In genomic region chr15:81989371-81990062, GRCm38 (mm10) we compare ENCODE assay signal across 8 mouse cellular contexts. TPM values are rescaled to one million over a fixed set of nuclear protein-coding genes. Genes with fewer than 3 reads are reported as not detected.
DNase-seq lines count a peak whose midpoint lies in the region; ATAC-seq and TF ChIP-seq lines count a peak whose summit lies in the region.

No protein-coding gene starts in this region.

- no peaks in the 10 kb centered on the region for H3K9me3 ChIP-seq in heart, embryonic 13.5 days
- no peaks in the 10 kb centered on the region for H3K9me3 ChIP-seq in kidney, postnatal 0 days (replicated peaks; ENCODE audit: low read length)

- WGBS in heart, embryonic 13.5 days = 33% methylated on average over 11 of the region's 11 CpGs
- WGBS in kidney, postnatal 0 days = 43% methylated on average over 11 of the region's 11 CpGs
- WGBS in liver, adult 2 months = 29% methylated on average over 11 of the region's 11 CpGs

- H3K27ac ChIP-seq in heart, embryonic 13.5 days (replicated peaks) = no peak overlapping the region
- no peak overlapping the region for H3K27ac ChIP-seq in kidney, postnatal 0 days
- H3K27ac ChIP-seq in liver, adult 2 months (replicated peaks; ENCODE audit: insufficient read depth, low read depth, low read length) = no peak overlapping the region

- no peaks in the 10 kb centered on the region for H3K27me3 ChIP-seq in heart, embryonic 13.5 days (replicated peaks)
- no peaks in the 10 kb centered on the region for H3K27me3 ChIP-seq in kidney, postnatal 0 days (ENCODE audit: insufficient read depth, low read length)
- H3K27me3 ChIP-seq in liver, adult 2 months (ENCODE audit: control insufficient read depth, insufficient read depth, low read length) = no peaks in the 10 kb centered on the region
- no peaks in the 10 kb centered on the region for H3K27me3 ChIP-seq in myocyte (ENCODE audit: control insufficient read depth, insufficient read depth, insufficient read length)

- TF ChIP-seq CTCF in brain, embryonic 14.5 days (IDR thresholded peaks at IDR 0.05; ENCODE audit: borderline replicate concordance, extremely low read depth, insufficient read depth, insufficient read length) = peak; percentile 88
- peak; percentile 89 for TF ChIP-seq CTCF in kidney, postnatal 0 days (IDR thresholded peaks at IDR 0.05; ENCODE audit: low read depth)
- peak; percentile 89 for TF ChIP-seq CTCF in liver, adult 2 months (IDR thresholded peaks at IDR 0.05; ENCODE audit: low read depth, low read length)

- peaks cover 20% of the 10 kb centered on the region for H3K36me3 ChIP-seq in heart, embryonic 13.5 days
- no peaks in the 10 kb centered on the region for H3K36me3 ChIP-seq in kidney, postnatal 0 days (ENCODE audit: insufficient read depth, low read length)
- H3K36me3 ChIP-seq in liver, adult 2 months (ENCODE audit: control insufficient read depth, insufficient read depth, low read length) = peaks cover 9% of the 10 kb centered on the region
- H3K36me3 ChIP-seq in myocyte (ENCODE audit: control insufficient read depth, insufficient read depth) = peaks cover 5% of the 10 kb centered on the region

- peak overlapping the region; percentile 51; the same call in 1 of the 2 replicates for H3K9ac ChIP-seq in heart, embryonic 13.5 days
- no peak overlapping the region for H3K9ac ChIP-seq in kidney, postnatal 0 days (ENCODE audit: low read depth, low read length)
- H3K9ac ChIP-seq in liver, adult 2 months (ENCODE audit: low read depth, low read length) = no peak overlapping the region

- no peaks in the 10 kb centered on the region for H3K79me2 ChIP-seq in liver, adult 2 months (ENCODE audit: control insufficient read depth, insufficient read depth, low read length)
- no peaks in the 10 kb centered on the region for H3K79me2 ChIP-seq in myocyte (ENCODE audit: control insufficient read depth, insufficient read depth)

- no peak overlapping the region for H3K4me3 ChIP-seq in heart, embryonic 13.5 days
- H3K4me3 ChIP-seq in kidney, postnatal 0 days (replicated peaks; ENCODE audit: low read depth, low read length) = no peak overlapping the region
- H3K4me3 ChIP-seq in liver, adult 2 months (ENCODE audit: insufficient read depth, low read depth, low read length) = no peak overlapping the region
- no peak overlapping the region for H3K4me3 ChIP-seq in myocyte

- H3K4me2 ChIP-seq in heart, embryonic 13.5 days = peak overlapping the region; percentile 23
- H3K4me2 ChIP-seq in kidney, postnatal 0 days (ENCODE audit: low read length) = no peak overlapping the region
- peak overlapping the region; percentile 25 for H3K4me2 ChIP-seq in myocyte (ENCODE audit: low read depth)

- TF ChIP-seq POLR2A in brain, embryonic 14.5 days (IDR thresholded peaks at IDR 0.05; ENCODE audit: borderline replicate concordance, extremely low read depth, insufficient read depth, insufficient read length, poor library complexity, severe bottlenecking) = no peak
- no peak for TF ChIP-seq POLR2A in liver, adult 2 months (IDR thresholded peaks at IDR 0.05; ENCODE audit: extremely low read depth, insufficient read depth, low read length)
- TF ChIP-seq POLR2A in myocyte (IDR thresholded peaks at IDR 0.05; ENCODE audit: insufficient read length, low read depth) = no peak

- H3K4me1 ChIP-seq in heart, embryonic 13.5 days = peaks cover 28% of the 10 kb centered on the region
- H3K4me1 ChIP-seq in kidney, postnatal 0 days (replicated peaks; ENCODE audit: insufficient read depth, low read length) = no peaks in the 10 kb centered on the region
- peaks cover 4% of the 10 kb centered on the region; the same call in 1 of the 2 replicates for H3K4me1 ChIP-seq in liver, adult 2 months (ENCODE audit: control insufficient read depth, insufficient read depth, low read length)

- H3ac ChIP-seq in myocyte (ENCODE audit: control insufficient read depth, insufficient read length) = no peak overlapping the region

- peak; percentile 79 to 82 for DNase-seq in B cell, adult 2 months
- peak; percentile 95 for DNase-seq in brain, embryonic 14.5 days (ENCODE audit: low read depth)
- peak; percentile 96 for DNase-seq in kidney, postnatal 0 days (ENCODE audit: low spot score)
- peak; percentile 84 for DNase-seq in liver, adult 2 months (ENCODE audit: extremely low read depth, low read depth, low spot score)
- DNase-seq in spleen, postnatal 4 days (ENCODE audit: low spot score in 2 of 2) = peak; percentile 81 to 92

- ATAC-seq in erythroid progenitor cell, adult 5-6 weeks (replicated peaks; ENCODE audit: low FRiP score, poor library complexity, severe bottlenecking) = peak; percentile 83
- no peak for ATAC-seq in heart, embryonic 13.5 days (ENCODE audit: extremely low read depth, insufficient number of reproducible peaks, low FRiP score, low TSS enrichment)
- ATAC-seq in kidney, postnatal 0 days (replicated peaks; ENCODE audit: low FRiP score, low read depth) = peak; percentile 80

TF ChIP-seq in myocyte, 11 proteins besides CTCF, POLR2A, EP300 and RAD21:
- TF ChIP-seq E2F4 (IDR thresholded peaks at IDR 0.05; ENCODE audit: insufficient read depth) (no peak), SRF (IDR thresholded peaks at IDR 0.05; ENCODE audit: control insufficient read depth, insufficient read length, low read depth) (no peak), REST (IDR thresholded peaks at IDR 0.05; ENCODE audit: insufficient read depth, insufficient read length) (no peak), MYOD1 (IDR thresholded peaks at IDR 0.05; ENCODE audit: control insufficient read depth in 1 of 3, insufficient read length in 2 of 3, low read depth in 2 of 3) (no peak), USF1 (IDR thresholded peaks at IDR 0.05; ENCODE audit: low read depth) (no peak), MAX (IDR thresholded peaks at IDR 0.05; ENCODE audit: low read depth) (no peak), POLR2AphosphoS2 (IDR thresholded peaks at IDR 0.05; ENCODE audit: insufficient read length, low read depth) (peak; percentile 43), MYOG (IDR thresholded peaks at IDR 0.05; ENCODE audit: control insufficient read depth in 1 of 3, insufficient read depth in 1 of 3, insufficient read length in 2 of 3, low read depth in 2 of 3) (no peak), TCF12 (IDR thresholded peaks at IDR 0.05; ENCODE audit: insufficient read depth, poor library complexity, severe bottlenecking) (no peak)

RNA-seq across cellular contexts. Expression of gene Xrcc6, which starts 1.9 kb away (rescaled TPM):
- polyA plus RNA-seq in brain, embryonic 14.5 days (2012; rRNA removed) = 22.5 and 27.6 TPM in 2 replicates
- total RNA-seq in erythroid progenitor cell, adult 5-6 weeks (2015; ENCODE audit: low replicate concordance) = 64.9 and 89.3 TPM in 2 replicates
- 104 and 112 TPM in 2 replicates for total RNA-seq in erythroid progenitor cell, adult 5-6 weeks (2017; ENCODE audit: low replicate concordance)
- polyA plus RNA-seq in heart, embryonic 13.5 days (2015; fragmentation: Nextera tagmentation; extraction: Ambion mirVana) = 71.3 and 72.9 TPM in 2 replicates
- 45.2 and 53.6 TPM in 2 replicates for polyA plus RNA-seq in kidney, postnatal 0 days (2015; fragmentation: Nextera tagmentation; extraction: Ambion mirVana)
- total RNA-seq in liver, adult 2 months (2014; rRNA removed) = 18.2 and 22.8 TPM in 2 replicates
- 8.5 and 8.9 TPM in 2 replicates for polyA plus RNA-seq in liver, adult 2 months (2012; rRNA removed)
- 46.3 TPM for polyA plus RNA-seq in myocyte (2012; fragmentation: generic; extraction: Trizol)

RNA-seq across cellular contexts. Expression of gene 1700029P11Rik, which starts 9.2 kb away (rescaled TPM):
- polyA plus RNA-seq in brain, embryonic 14.5 days (2012; rRNA removed) = not detected in 2 replicates
- not detected in 2 replicates for total RNA-seq in erythroid progenitor cell, adult 5-6 weeks (2015; ENCODE audit: low replicate concordance)
- not detected in 2 replicates for total RNA-seq in erythroid progenitor cell, adult 5-6 weeks (2017; ENCODE audit: low replicate concordance)
- polyA plus RNA-seq in heart, embryonic 13.5 days (2015; fragmentation: Nextera tagmentation; extraction: Ambion mirVana) = not detected in 2 replicates
- not detected in 2 replicates for polyA plus RNA-seq in kidney, postnatal 0 days (2015; fragmentation: Nextera tagmentation; extraction: Ambion mirVana)
- total RNA-seq in liver, adult 2 months (2014; rRNA removed) = not detected in 2 replicates
- polyA plus RNA-seq in liver, adult 2 months (2012; rRNA removed) = not detected in 2 replicates
- polyA plus RNA-seq in myocyte (2012; fragmentation: generic; extraction: Trizol) = not detected

RNA-seq across cellular contexts. Expression of gene Pmm1, which starts 28.8 kb away (rescaled TPM):
- 75.6 and 78.9 TPM in 2 replicates for polyA plus RNA-seq in brain, embryonic 14.5 days (2012; rRNA removed)
- total RNA-seq in erythroid progenitor cell, adult 5-6 weeks (2015; ENCODE audit: low replicate concordance) = 17.6 and 18.0 TPM in 2 replicates
- total RNA-seq in erythroid progenitor cell, adult 5-6 weeks (2017; ENCODE audit: low replicate concordance) = 9.4 and 14.2 TPM in 2 replicates
- polyA plus RNA-seq in heart, embryonic 13.5 days (2015; fragmentation: Nextera tagmentation; extraction: Ambion mirVana) = 17.9 and 20.2 TPM in 2 replicates
- polyA plus RNA-seq in kidney, postnatal 0 days (2015; fragmentation: Nextera tagmentation; extraction: Ambion mirVana) = 27.1 and 27.8 TPM in 2 replicates
- 3.6 and 3.7 TPM in 2 replicates for total RNA-seq in liver, adult 2 months (2014; rRNA removed)
- polyA plus RNA-seq in liver, adult 2 months (2012; rRNA removed) = 4.9 and 6.8 TPM in 2 replicates
- 104 TPM for polyA plus RNA-seq in myocyte (2012; fragmentation: generic; extraction: Trizol)

RNA-seq across cellular contexts. Expression of gene Desi1, which starts 44.1 kb away (rescaled TPM):
- polyA plus RNA-seq in brain, embryonic 14.5 days (2012; rRNA removed) = 44.4 and 50.1 TPM in 2 replicates
- 21.0 and 34.2 TPM in 2 replicates for total RNA-seq in erythroid progenitor cell, adult 5-6 weeks (2015; ENCODE audit: low replicate concordance)
- total RNA-seq in erythroid progenitor cell, adult 5-6 weeks (2017; ENCODE audit: low replicate concordance) = 7.9 and 10.7 TPM in 2 replicates
- 19.1 and 20.0 TPM in 2 replicates for polyA plus RNA-seq in heart, embryonic 13.5 days (2015; fragmentation: Nextera tagmentation; extraction: Ambion mirVana)
- polyA plus RNA-seq in kidney, postnatal 0 days (2015; fragmentation: Nextera tagmentation; extraction: Ambion mirVana) = 21.1 and 23.3 TPM in 2 replicates
- 6.6 and 10.1 TPM in 2 replicates for total RNA-seq in liver, adult 2 months (2014; rRNA removed)
- 28.7 and 31.1 TPM in 2 replicates for polyA plus RNA-seq in liver, adult 2 months (2012; rRNA removed)
- polyA plus RNA-seq in myocyte (2012; fragmentation: generic; extraction: Trizol) = 47.6 TPM

RNA-seq across cellular contexts. Expression of gene Csdc2, which starts 53.0 kb away (rescaled TPM):
- 89.4 and 128 TPM in 2 replicates for polyA plus RNA-seq in brain, embryonic 14.5 days (2012; rRNA removed)
- not detected in 2 replicates for total RNA-seq in erythroid progenitor cell, adult 5-6 weeks (2015; ENCODE audit: low replicate concordance)
- total RNA-seq in erythroid progenitor cell, adult 5-6 weeks (2017; ENCODE audit: low replicate concordance) = not detected in 2 replicates
- polyA plus RNA-seq in heart, embryonic 13.5 days (2015; fragmentation: Nextera tagmentation; extraction: Ambion mirVana) = 5.9 and 7.0 TPM in 2 replicates
- 20.4 and 23.1 TPM in 2 replicates for polyA plus RNA-seq in kidney, postnatal 0 days (2015; fragmentation: Nextera tagmentation; extraction: Ambion mirVana)
- total RNA-seq in liver, adult 2 months (2014; rRNA removed) = 0.09 and 0.13 TPM in 2 replicates
- polyA plus RNA-seq in liver, adult 2 months (2012; rRNA removed) = 0.35 and 0.80 TPM in 2 replicates
- 38.3 TPM for polyA plus RNA-seq in myocyte (2012; fragmentation: generic; extraction: Trizol)
